Mouse (Mus musculus): ENCODE data around the gene Xbp1.

GRCm38 (mm10) chr11:5498422-5498821 lies 22.0 kb upstream of the Xbp1 start:
- TF ChIP-seq CTCF (IDR thresholded peaks at IDR 0.05; ENCODE audit: control insufficient read depth, insufficient read depth, low read length) (no peak), POLR2A (IDR thresholded peaks at IDR 0.05; ENCODE audit: borderline replicate concordance, control insufficient read depth, low read depth, low read length) (no peak)
